Mouse (Mus musculus) kidney, embryonic 15.5 days (tissue): Measurements from ENCODE around the gene Gm10663. TPM values are rescaled to one million over a fixed set of nuclear protein-coding genes. Genes with fewer than 3 reads are reported as not detected.
A peak's percentile ranks its signal among the peaks of the same experiment; 100 is the strongest.

Experiments used
- ATAC-seq: fragments of 200-750 bp; cut with Nextera tagmentation; replicated peaks from 2 replicates; pipeline ENCODE4 v1.8.0; 2017; ENCODE audit warnings: moderate TSS enrichment; ENCODE audit not compliant: low FRiP score
- H3K27ac ChIP-seq: fragments of 300-500 bp; sonication (generic); 2 replicates; pipeline ENCODE4 v1.5.1; 2015; ENCODE audit warnings: mild to moderate bottlenecking, inconsistent platforms
- H3K27me3 ChIP-seq: fragments of 300-500 bp; sonication (generic); 2 replicates; pipeline ENCODE4 v1.6.1; 2015; ENCODE audit warnings: inconsistent platforms
- H3K36me3 ChIP-seq: fragments of 300-500 bp; sonication (generic); 2 replicates; pipeline ENCODE4 v1.6.1; 2015; ENCODE audit warnings: inconsistent platforms
- H3K4me1 ChIP-seq: fragments of 300-500 bp; sonication (generic); 2 replicates; pipeline ENCODE4 v1.6.1; 2015; ENCODE audit warnings: inconsistent platforms
- H3K4me2 ChIP-seq: fragments of 300-500 bp; sonication (generic); 2 replicates; pipeline ENCODE4 v1.6.1; 2015; ENCODE audit warnings: moderate library complexity, mild to moderate bottlenecking, inconsistent platforms
- H3K4me3 ChIP-seq: fragments of 300-500 bp; sonication (generic); replicated peaks from 2 replicates; pipeline ENCODE4 v1.5.1; 2015; ENCODE audit warnings: mild to moderate bottlenecking, inconsistent platforms
- H3K9ac ChIP-seq: fragments of 300-500 bp; sonication (generic); 2 replicates; pipeline ENCODE4 v1.6.1; 2015; ENCODE audit warnings: mild to moderate bottlenecking, inconsistent platforms
- H3K9me3 ChIP-seq: fragments of 300-500 bp; sonication (generic); replicated peaks from 2 replicates; pipeline ENCODE4 v1.6.1; 2016; ENCODE audit warnings: inconsistent platforms
- WGBS: fragments of 180-500 bp; shearing (Covaris S2); methylation state at CpG from one replicate; pipeline ENCODE4 v1.1.7; 2015; ENCODE audit warnings: mixed read lengths; 5-methylcytosine and 5-hydroxymethylcytosine counted together
- polyA plus RNA-seq: library from polyadenylated mRNA; unstranded; fragments of >200 nt; fragmentation: Nextera tagmentation; extraction: Ambion mirVana; gene quantifications from 2 replicates; pipeline ENCODE4 v1.2.1, GENCODE M21; 2015

Gm10663 gene
- polyA plus RNA-seq, 1 experiment from 2014 or later: not detected

DNA sequence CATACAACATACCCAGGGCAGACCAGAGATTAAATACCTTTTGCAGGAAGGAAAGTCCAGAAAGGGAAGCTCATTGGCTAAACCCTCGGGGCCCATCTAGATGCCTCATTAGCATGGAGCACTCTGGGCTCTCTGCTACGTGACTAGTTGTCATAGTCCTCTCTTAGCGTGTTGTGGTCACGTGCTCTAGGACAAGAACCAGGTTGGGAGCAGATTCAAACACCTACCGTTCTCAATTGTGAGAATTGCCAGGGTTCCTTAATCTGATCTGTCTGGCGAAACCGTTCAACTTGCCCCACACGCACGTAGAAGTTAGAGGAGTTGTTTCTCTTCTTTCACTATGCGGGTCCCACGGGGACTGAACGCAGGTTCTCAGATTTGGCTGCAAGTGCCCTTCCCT, 13.3 kb downstream of the Gm10663 start:
- H3K27ac ChIP-seq: no peak overlapping the region
- H3K4me2 ChIP-seq: no peak overlapping the region
- H3K4me3 ChIP-seq: no peak overlapping the region
- no peaks in the 10 kb centered on the region for H3K27me3 ChIP-seq
- 84% methylated on average over 12 of the region's 12 CpGs for whole genome bisulfite sequencing
- ATAC-seq: no peak
- 0 out of 2 replicates have a peak, but pooled peaks cover 8% of the 10 kb centered on the region for H3K4me1 ChIP-seq
- H3K36me3 ChIP-seq: no peaks in the 10 kb centered on the region
- no peaks in the 10 kb centered on the region for H3K9me3 ChIP-seq
- H3K9ac ChIP-seq: no peak overlapping the region

DNA sequence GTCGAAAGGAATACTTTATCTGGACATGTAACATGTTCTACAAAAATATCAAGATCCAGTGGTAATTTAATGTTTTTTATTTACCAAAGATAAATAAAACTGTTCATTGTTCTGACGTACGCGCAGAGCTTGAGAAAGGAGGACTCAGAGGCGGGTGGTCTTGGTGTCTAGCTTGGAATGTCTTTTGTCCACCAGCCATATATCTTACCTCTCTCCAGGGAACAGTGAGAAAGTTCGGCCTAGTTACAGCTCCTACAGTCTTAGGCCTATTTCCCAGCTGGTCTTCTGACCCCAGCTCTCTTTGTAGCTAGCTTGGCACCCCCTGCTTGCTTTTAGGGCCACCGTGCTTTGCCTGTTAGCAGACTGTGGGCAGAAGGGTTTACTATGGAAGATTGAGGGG, 14.9 kb downstream of the Gm10663 start:
- no peaks in the 10 kb centered on the region for H3K27me3 ChIP-seq
- H3K9ac ChIP-seq: no peak overlapping the region
- no peak for ATAC-seq
- no peak overlapping the region for H3K4me3 ChIP-seq
- H3K4me1 ChIP-seq: 0 out of 2 replicates have a peak, but pooled peaks cover 8% of the 10 kb centered on the region
- no peaks in the 10 kb centered on the region for H3K9me3 ChIP-seq
- H3K4me2 ChIP-seq: no peak overlapping the region
- H3K36me3 ChIP-seq: no peaks in the 10 kb centered on the region
- WGBS: 41% methylated on average over 7 of the region's 7 CpGs
- peak overlapping the region; percentile 57 for H3K27ac ChIP-seq

DNA sequence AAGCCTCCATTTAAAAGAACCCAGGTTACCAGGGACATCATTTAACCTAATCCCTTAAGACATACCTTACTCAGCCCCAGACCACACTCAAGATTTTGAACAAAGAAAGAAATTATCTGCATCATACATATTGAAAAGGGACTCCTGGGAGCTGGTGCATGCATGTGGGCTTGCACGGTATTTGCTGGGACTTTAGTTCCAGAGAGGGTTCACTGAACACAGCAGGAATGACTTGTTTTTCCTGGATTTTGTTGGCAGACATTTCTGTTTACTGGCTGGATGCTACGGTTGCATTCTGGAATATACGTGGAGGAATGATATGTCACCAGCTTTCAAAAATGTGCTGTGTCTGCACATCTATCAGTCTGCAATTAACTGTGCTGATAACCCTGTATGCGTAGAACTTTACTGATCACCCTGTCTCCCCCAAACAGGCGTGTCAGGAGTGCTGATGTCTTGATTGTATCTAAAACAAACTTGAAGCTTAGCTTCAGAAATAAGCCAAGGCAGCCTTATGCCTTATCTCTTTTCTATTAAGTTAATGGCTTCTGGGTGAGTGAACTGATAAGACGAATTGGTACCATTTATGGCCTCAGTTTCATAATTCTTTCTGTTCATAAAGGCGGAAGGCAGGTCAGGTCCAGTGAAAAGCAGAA, 23.1 kb downstream of the Gm10663 start:
- H3K27ac ChIP-seq: peak overlapping the region; percentile 67; the same call in 1 of the 2 replicates
- H3K4me2 ChIP-seq: no peak overlapping the region
- H3K4me3 ChIP-seq: no peak overlapping the region
- no peaks in the 10 kb centered on the region for H3K4me1 ChIP-seq
- 46% methylated on average over 7 of the region's 7 CpGs for WGBS
- H3K36me3 ChIP-seq: no peaks in the 10 kb centered on the region
- ATAC-seq: peak; percentile 49; the same call in 1 of the 2 replicates
- H3K9me3 ChIP-seq: no peaks in the 10 kb centered on the region
- H3K27me3 ChIP-seq: no peaks in the 10 kb centered on the region
- no peak overlapping the region for H3K9ac ChIP-seq

DNA sequence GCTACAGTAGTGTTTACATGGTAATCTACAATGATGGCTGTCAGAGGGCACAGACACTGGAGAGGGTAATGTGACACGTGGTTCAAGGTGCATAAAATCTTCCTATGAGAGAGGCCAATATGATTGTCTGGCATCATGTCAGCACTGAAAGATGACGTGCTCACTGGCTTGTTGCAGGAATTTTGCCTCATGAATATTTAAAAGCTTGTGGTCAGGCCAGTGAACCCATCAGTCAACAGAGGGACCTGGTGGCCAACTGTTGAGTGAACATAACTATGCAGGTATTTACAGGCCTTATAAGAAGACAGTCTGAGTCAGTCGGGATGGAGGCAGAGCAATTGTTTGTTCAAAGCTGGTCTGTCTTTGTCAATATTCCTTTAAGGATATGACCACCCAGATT, 24.9 kb downstream of the Gm10663 start:
- no peak overlapping the region for H3K4me2 ChIP-seq
- H3K9ac ChIP-seq: no peak overlapping the region
- H3K4me3 ChIP-seq: no peak overlapping the region
- no peak for ATAC-seq
- no peaks in the 10 kb centered on the region for H3K4me1 ChIP-seq
- H3K9me3 ChIP-seq: no peaks in the 10 kb centered on the region
- H3K27ac ChIP-seq: no peak overlapping the region
- no peaks in the 10 kb centered on the region for H3K36me3 ChIP-seq
- WGBS: 63% methylated on average over 3 of the region's 3 CpGs
- H3K27me3 ChIP-seq: no peaks in the 10 kb centered on the region

DNA sequence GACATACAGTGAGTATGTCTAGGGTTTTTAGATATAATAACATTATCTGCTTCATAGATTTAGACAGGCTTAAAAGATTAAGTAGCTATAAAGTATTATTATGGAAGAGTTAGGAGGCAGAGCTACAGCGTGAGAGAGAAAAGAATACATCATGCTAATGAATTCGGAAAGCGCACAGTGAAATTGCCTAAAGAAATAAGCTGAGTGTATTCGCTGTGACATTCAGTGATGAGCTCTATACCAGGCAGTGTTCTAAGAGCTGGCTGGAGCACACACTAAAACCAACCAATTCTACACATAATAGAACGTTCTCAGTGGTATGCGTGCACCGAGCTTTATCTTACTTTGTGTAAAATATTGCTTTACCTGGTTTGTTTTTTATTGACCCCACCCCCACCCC, 28.8 kb downstream of the Gm10663 start:
- WGBS: 81% methylated on average over 7 of the region's 7 CpGs
- Histone ChIP-seq H3K27me3 (no peaks in the 10 kb centered on the region), H3K4me1 (no peaks in the 10 kb centered on the region), H3K4me2 (no peak overlapping the region), H3K9ac (no peak overlapping the region), H3K9me3 (no peaks in the 10 kb centered on the region), H3K4me3 (no peak overlapping the region), H3K27ac (no peak overlapping the region), H3K36me3 (no peaks in the 10 kb centered on the region)
- no peak for ATAC-seq

DNA sequence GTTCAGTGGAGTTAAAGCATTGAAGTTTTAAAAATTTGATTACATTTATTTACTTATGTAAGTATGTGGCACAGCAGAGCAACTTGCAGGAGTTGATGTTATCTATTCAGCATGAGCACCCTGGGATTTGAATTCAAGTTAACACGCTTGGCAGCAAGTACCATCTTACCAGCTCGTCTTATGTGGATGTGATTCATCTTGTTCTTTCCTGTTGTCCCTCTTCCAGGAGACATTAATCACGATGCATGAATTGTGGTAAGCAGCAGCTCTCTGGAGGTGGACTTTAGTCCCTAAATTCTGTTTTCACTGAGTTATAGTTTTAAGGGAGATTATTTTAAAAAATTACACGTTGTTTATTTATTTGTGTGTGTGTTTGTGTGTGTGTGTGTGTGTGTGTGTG, 29.2 kb downstream of the Gm10663 start:
- Histone ChIP-seq H3K4me2 (no peak overlapping the region), H3K4me3 (no peak overlapping the region), H3K9me3 (no peaks in the 10 kb centered on the region), H3K27ac (no peak overlapping the region), H3K9ac (no peak overlapping the region), H3K4me1 (no peaks in the 10 kb centered on the region), H3K27me3 (no peaks in the 10 kb centered on the region), H3K36me3 (no peaks in the 10 kb centered on the region)
- WGBS: 57% methylated on average over 4 of the region's 4 CpGs
- no peak for ATAC-seq

DNA sequence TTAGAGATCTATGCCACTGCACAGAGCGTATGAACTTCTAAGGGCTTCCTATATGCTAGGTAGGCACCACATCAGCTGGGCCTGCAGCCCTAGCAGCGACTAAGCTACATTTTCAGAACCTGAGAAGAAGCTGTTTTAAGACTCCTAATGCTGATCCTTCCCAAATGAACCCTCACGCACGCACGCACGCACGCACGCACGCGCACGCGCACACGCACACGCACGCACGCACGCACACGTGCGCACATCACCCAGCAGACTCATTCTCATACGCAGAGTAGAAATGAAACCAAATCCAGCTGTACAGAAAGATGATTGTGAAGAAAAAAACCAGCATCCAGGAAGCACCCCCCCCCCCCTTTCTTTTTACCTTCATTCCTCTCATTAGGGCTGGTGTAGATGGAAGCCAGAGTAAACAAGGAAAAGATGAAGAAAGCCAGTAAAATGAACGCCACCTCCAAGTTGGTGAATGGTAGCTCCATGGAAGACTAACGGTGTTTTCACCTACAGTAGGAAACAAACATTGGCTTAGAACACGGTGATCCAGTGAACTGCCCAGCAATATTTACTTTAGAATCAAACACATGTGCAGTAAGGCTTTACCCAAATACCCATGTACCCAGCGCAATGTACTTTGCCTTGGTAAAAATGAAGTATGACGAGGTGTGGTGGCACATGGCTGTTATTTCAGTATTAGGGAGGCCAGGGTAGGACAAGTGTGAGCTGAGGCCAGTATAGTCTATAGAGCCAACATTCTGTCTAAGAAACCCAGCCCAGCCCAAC, 33.3 kb downstream of the Gm10663 start:
- no peak overlapping the region for H3K4me3 ChIP-seq
- H3K9me3 ChIP-seq: no peaks in the 10 kb centered on the region
- no peak overlapping the region for H3K4me2 ChIP-seq
- no peaks in the 10 kb centered on the region for H3K27me3 ChIP-seq
- ATAC-seq: no peak
- H3K27ac ChIP-seq: no peak overlapping the region
- 93% methylated on average over 25 of the region's 25 CpGs for WGBS
- no peaks in the 10 kb centered on the region for H3K36me3 ChIP-seq
- H3K9ac ChIP-seq: no peak overlapping the region
- no peaks in the 10 kb centered on the region for H3K4me1 ChIP-seq

DNA sequence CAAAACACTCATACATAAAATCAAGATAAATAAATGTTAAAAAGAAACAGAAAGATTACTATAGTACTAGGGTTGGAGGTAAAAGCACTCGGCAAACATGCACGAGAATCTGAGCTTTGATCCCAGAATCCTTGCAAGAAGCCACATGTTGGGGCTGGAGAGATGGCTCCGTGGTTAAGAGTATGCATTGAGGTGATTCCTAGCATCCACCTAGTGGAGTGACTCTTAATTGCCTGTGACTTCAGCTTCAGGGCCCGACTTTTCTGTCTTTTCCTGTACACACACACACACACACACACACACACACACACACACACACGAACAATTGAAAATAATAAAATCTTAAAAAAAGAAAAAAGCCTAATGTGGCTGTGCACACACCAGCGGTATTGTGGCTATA, 34.1 kb downstream of the Gm10663 start:
- whole genome bisulfite sequencing: 76% methylated on average over 6 of the region's 6 CpGs
- H3K27ac ChIP-seq: no peak overlapping the region
- H3K36me3 ChIP-seq: no peaks in the 10 kb centered on the region
- H3K4me1 ChIP-seq: no peaks in the 10 kb centered on the region
- H3K27me3 ChIP-seq: no peaks in the 10 kb centered on the region
- H3K9ac ChIP-seq: no peak overlapping the region
- no peak overlapping the region for H3K4me2 ChIP-seq
- no peak overlapping the region for H3K4me3 ChIP-seq
- no peaks in the 10 kb centered on the region for H3K9me3 ChIP-seq
- no peak for ATAC-seq

DNA sequence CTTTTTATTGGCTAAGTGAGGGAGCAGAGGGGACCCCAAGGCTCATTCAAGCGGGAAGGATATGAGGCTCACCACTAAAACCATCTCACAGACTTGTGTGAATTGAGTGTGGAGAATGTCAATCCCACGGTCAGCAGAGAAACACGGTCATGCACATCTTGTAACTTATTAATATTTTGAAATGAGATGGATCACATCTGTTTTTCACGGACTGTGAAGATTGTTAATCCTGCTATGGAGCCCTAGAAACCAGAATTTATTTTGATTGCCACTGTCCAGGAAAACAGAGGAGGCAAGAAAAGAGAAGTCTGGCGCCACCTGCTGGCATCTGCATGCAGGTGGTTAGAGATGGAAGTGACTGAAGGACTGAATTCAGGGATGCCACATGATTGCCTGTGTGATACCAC, 35.5 kb downstream of the Gm10663 start:
- H3K4me2 ChIP-seq: no peak overlapping the region
- ATAC-seq: peak; percentile 89; the same call in 1 of the 2 replicates
- no peaks in the 10 kb centered on the region for H3K9me3 ChIP-seq
- no peak overlapping the region for H3K4me3 ChIP-seq
- WGBS: 22% methylated on average over 5 of the region's 5 CpGs
- H3K36me3 ChIP-seq: no peaks in the 10 kb centered on the region
- H3K27me3 ChIP-seq: no peaks in the 10 kb centered on the region
- H3K4me1 ChIP-seq: no peaks in the 10 kb centered on the region
- H3K9ac ChIP-seq: no peak overlapping the region
- H3K27ac ChIP-seq: no peak overlapping the region

DNA sequence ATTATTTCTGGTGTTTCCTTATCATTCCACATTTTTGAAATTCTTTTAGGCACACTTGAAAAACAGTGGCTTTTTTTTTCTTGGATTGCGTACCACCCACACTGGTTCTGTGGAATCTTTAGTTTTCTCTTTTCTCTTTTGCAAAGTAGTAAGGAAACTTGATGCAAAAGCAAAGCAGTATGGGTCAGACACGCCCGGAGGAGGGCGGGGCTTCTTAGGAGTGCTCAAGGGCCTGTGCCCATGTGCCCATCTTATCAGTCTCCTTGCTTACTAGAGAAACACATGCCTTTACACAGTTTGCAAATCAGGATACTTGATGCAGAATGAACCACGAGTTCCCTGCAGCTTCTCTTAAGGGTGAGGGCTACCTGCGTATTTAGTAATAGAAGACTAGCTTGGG, 37.3 kb downstream of the Gm10663 start:
- no peak overlapping the region for H3K4me2 ChIP-seq
- H3K27me3 ChIP-seq: no peaks in the 10 kb centered on the region
- H3K9me3 ChIP-seq: no peaks in the 10 kb centered on the region
- no peak overlapping the region for H3K9ac ChIP-seq
- no peaks in the 10 kb centered on the region for H3K36me3 ChIP-seq
- ATAC-seq: no peak
- H3K27ac ChIP-seq: no peak overlapping the region
- H3K4me3 ChIP-seq: no peak overlapping the region
- WGBS: 81% methylated on average over 6 of the region's 6 CpGs
- no peaks in the 10 kb centered on the region for H3K4me1 ChIP-seq

DNA sequence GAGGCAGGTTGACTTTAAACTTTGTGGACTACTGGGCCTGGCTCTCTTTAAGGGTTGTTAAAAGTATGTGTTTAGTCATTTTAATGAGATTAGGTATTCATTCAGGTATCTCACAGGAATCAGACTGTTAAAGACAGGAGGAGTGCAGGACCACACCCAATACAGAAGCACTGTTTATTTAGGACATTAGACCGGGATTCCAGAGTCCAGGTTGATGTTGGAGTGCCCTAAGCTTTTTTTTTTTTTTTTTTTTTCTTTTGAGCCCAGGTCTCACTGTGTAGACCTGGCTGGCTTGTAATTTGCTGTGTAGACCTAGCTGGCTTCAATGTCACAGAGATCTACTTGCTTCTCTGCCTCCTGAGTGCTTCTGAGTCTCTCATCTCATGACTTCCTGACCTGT, 51.2 kb downstream of the Gm10663 start:
- Histone ChIP-seq H3K9me3 (no peaks in the 10 kb centered on the region), H3K4me1 (no peaks in the 10 kb centered on the region), H3K27ac (no peak overlapping the region), H3K4me3 (no peak overlapping the region), H3K36me3 (no peaks in the 10 kb centered on the region), H3K9ac (no peak overlapping the region), H3K4me2 (no peak overlapping the region), H3K27me3 (no peaks in the 10 kb centered on the region)
- WGBS: 76% methylated on average over 1 of the region's 1 CpGs
- ATAC-seq: no peak

DNA sequence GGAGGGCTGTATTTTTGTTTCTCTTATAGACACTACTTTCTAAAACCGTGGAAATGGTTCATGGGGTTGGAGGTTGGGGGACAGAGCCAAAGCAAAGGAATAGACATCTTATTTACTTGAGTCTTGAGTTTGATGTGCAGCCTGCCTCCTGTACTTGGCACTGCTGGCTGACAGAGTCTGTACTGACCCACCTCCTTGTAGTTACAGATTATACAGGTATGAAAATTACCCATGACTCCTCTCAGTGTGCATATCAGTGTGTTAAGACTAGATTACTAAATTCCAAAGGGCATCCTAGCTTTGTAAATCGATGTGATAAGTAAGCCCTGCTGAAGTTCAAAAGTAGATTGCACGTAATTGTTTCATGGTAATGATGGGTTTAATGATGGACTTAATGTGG, 51.6 kb downstream of the Gm10663 start:
- no peak overlapping the region for H3K4me2 ChIP-seq
- 77% methylated on average over 3 of the region's 3 CpGs for WGBS
- no peaks in the 10 kb centered on the region for H3K36me3 ChIP-seq
- ATAC-seq: no peak
- H3K27ac ChIP-seq: no peak overlapping the region
- H3K9me3 ChIP-seq: no peaks in the 10 kb centered on the region
- H3K4me1 ChIP-seq: no peaks in the 10 kb centered on the region
- H3K9ac ChIP-seq: no peak overlapping the region
- H3K27me3 ChIP-seq: no peaks in the 10 kb centered on the region
- no peak overlapping the region for H3K4me3 ChIP-seq
